Mouse (Mus musculus) lung, postnatal 10 days (tissue): ENCODE measurements around the gene Chil1.
A peak's percentile ranks its signal among the peaks of the same experiment; 100 is the strongest.

ENCODE experiments used
- DNase-seq: peaks from one replicate; pipeline ENCODE4 v3.0.0; 2021

Gene Chil1

GRCm38 (mm10) chr1:134182025-134182424 is at the start of gene Chil1:
TSS of gene Chil1 (plus strand) at chr1:134182176.
- DNase-seq: peak; percentile 64

- no peak for DNase-seq
These were observed 48.7 kb upstream of the Chil1 start for GRCm38 (mm10) chr1:134133316-134133715.

- no peak for DNase-seq
These were observed 45.6 kb upstream of the Chil1 start for GRCm38 (mm10) chr1:134136351-134136750.

GRCm38 (mm10) chr1:134138424-134138823 is 43.6 kb upstream of the Chil1 start:
- DNase-seq: no peak

GRCm38 (mm10) chr1:134142363-134142794 is 39.6 kb upstream of the Chil1 start:
- no peak for DNase-seq

- DNase-seq: no peak
These were observed 35.9 kb upstream of the Chil1 start for GRCm38 (mm10) chr1:134146066-134146465.

GRCm38 (mm10) chr1:134150076-134150475 is 31.9 kb upstream of the Chil1 start:
- DNase-seq: no peak

GRCm38 (mm10) chr1:134150745-134151144 is 31.2 kb upstream of the Chil1 start:
- DNase-seq: no peak

- DNase-seq: peak; percentile 90
These were observed 30.1 kb upstream of the Chil1 start for GRCm38 (mm10) chr1:134151655-134152412.

- DNase-seq: no peak
These were observed 29.1 kb upstream of the Chil1 start for GRCm38 (mm10) chr1:134152626-134153590.

- DNase-seq: no peak
These were observed 27.9 kb upstream of the Chil1 start for GRCm38 (mm10) chr1:134154121-134154520.

- DNase-seq: no peak
These were observed 27.3 kb upstream of the Chil1 start for GRCm38 (mm10) chr1:134154655-134155054.

- no peak for DNase-seq
These were observed 21.6 kb upstream of the Chil1 start for GRCm38 (mm10) chr1:134160404-134160803.

GRCm38 (mm10) chr1:134161399-134161798 is 20.6 kb upstream of the Chil1 start:
- DNase-seq: no peak

- peak; percentile 15 for DNase-seq
These were observed 19.3 kb upstream of the Chil1 start for GRCm38 (mm10) chr1:134162510-134163225.

- no peak for DNase-seq
These were observed 18.5 kb upstream of the Chil1 start for GRCm38 (mm10) chr1:134163476-134163875.

GRCm38 (mm10) chr1:134164454-134164853 is 17.5 kb upstream of the Chil1 start:
- DNase-seq: peak; percentile 77

GRCm38 (mm10) chr1:134166547-134166946 is 15.4 kb upstream of the Chil1 start:
- DNase-seq: no peak

- no peak for DNase-seq
These were observed 14.3 kb upstream of the Chil1 start for GRCm38 (mm10) chr1:134167416-134168305.

GRCm38 (mm10) chr1:134168567-134168966 is 13.4 kb upstream of the Chil1 start:
- DNase-seq: no peak

GRCm38 (mm10) chr1:134168985-134169697 is 12.8 kb upstream of the Chil1 start:
- DNase-seq: no peak
